Mouse (Mus musculus): ENCODE results near the gene Sept6.

DNA sequence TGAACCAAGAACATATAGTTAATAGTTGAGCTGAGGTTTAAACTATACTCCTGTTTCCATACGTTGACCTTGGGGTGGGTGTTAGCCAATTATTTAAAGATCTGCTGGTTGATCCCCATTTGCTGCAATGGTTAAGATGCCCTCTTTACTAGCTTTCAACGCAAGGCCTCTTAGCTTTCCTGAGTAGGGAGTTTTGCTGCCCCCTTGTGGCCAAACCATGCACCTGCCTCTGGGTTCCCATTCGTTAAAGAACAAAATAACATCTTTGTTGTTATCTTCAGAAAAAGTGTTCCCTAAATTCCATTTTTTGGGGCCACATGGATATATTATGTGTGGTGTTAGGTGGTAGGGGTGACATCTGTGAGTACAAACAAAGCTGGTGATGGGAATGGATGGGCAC, 31.1 kb upstream of the Sept6 start:
- TF ChIP-seq CTCF (IDR thresholded peaks at IDR 0.05; ENCODE audit: low read depth, low read length) (peak; percentile 67), POLR2A (IDR thresholded peaks at IDR 0.05; ENCODE audit: extremely low read depth, insufficient read depth, low read length) (no peak)
